Mouse (Mus musculus) midbrain, embryonic 11.5 days (tissue): ENCODE measurements at regions not wholly inside any gene's neighbourhood (a gene's known extent, or its start where the extent isn't known, plus 50 kb on each side); places are given as distances from the start of the nearest gene placed in this dataset.

ENCODE experiments used
- ATAC-seq: fragments of 200-750 bp; cut with Nextera tagmentation; 2 replicates; pipeline ENCODE4 v1.8.0; 2017; ENCODE audit warnings: moderate TSS enrichment, moderate library complexity; ENCODE audit not compliant: low FRiP score
- DNase-seq: peaks from one replicate; pipeline ENCODE4 v3.0.0; 2015; ENCODE audit warnings: low spot score; ENCODE audit errors: missing footprints
- H3K27ac ChIP-seq: fragments of 300-500 bp; sonication (generic); 2 replicates; pipeline ENCODE4 v1.5.1; 2014; ENCODE audit warnings: low read depth, low read length
- H3K27me3 ChIP-seq: fragments of 300-500 bp; sonication (generic); 2 replicates; pipeline ENCODE4 v1.6.1; 2014; ENCODE audit warnings: mild to moderate bottlenecking, low read length, moderate library complexity, mixed read lengths; ENCODE audit not compliant: control insufficient read depth, insufficient read depth
- H3K36me3 ChIP-seq: fragments of 300-500 bp; sonication (generic); 2 replicates; pipeline ENCODE4 v1.6.1; 2014; ENCODE audit warnings: mild to moderate bottlenecking, low read length, moderate library complexity, mixed read lengths; ENCODE audit not compliant: control insufficient read depth, insufficient read depth
- H3K4me1 ChIP-seq: fragments of 300-500 bp; sonication (generic); 2 replicates; pipeline ENCODE4 v1.6.1; 2014; ENCODE audit warnings: low read length; ENCODE audit not compliant: control insufficient read depth, insufficient read depth
- H3K4me2 ChIP-seq: fragments of 300-500 bp; sonication (generic); 2 replicates; pipeline ENCODE4 v1.6.1; 2014; ENCODE audit warnings: mild to moderate bottlenecking, moderate library complexity
- H3K4me3 ChIP-seq: fragments of 300-500 bp; sonication (generic); 2 replicates; pipeline ENCODE4 v1.5.1; 2014; ENCODE audit warnings: low read depth, low read length
- H3K9ac ChIP-seq: fragments of 300-500 bp; sonication (generic); 2 replicates; pipeline ENCODE4 v1.6.1; 2014; ENCODE audit warnings: low read length
- H3K9me3 ChIP-seq: fragments of 300-500 bp; sonication (generic); 2 replicates; pipeline ENCODE4 v1.6.1; 2016; ENCODE audit warnings: low read length; ENCODE audit not compliant: control insufficient read depth
- WGBS: fragments of 180-500 bp; shearing (Covaris S2); extraction: QIAGEN DNeasy Blood & Tissue Kit; methylation state at CpG from one replicate; pipeline ENCODE4 v1.1.7; 2014; 5-methylcytosine and 5-hydroxymethylcytosine counted together

DNA sequence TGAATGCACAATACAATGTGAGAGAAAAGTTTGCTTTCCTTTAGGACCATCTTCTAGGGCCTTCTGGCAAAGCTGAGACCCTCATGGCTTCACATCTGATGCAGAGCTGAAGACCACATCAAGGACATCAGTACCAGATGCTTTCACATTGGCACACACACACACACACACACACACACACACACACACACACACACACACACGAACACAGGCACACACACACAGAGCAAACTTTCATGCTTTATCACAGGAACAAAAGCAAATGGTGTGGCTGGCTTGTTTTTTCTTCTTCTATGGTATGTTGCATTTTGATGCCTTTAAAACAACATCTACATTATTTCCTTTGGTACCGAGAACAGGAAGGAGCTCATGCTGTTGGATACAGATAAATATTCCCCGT lies 59.8 kb upstream of the Satb1 start:
- ATAC-seq = no peak
- Histone ChIP-seq H3K9ac (no peak overlapping the region), H3K27ac (no peak overlapping the region), H3K27me3 (no peaks in the 10 kb centered on the region), H3K36me3 (no peaks in the 10 kb centered on the region), H3K4me1 (no peaks in the 10 kb centered on the region), H3K4me3 (no peak overlapping the region), H3K4me2 (no peak overlapping the region), H3K9me3 (no peaks in the 10 kb centered on the region)
- WGBS = 87% methylated on average over 3 of the region's 3 CpGs
- DNase-seq = no peak

DNA sequence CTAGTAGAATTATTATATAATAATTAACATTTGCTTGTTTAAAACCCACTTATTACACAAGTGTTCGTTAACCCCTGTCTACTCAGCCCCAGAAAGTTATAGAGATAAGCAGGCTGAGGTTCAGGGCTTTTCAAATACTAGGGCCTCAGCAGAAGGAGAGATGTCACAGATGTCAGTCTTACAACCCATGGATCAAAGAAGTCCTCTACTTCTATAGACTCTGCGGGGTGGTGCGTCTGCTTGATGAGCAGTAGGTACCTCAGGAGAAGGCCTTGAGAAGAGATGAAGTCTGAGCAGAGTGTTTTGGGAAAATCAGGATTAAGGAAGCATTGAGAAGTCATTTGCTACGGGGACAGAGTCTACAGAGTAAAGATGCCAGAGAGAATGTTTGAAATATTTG lies 59.1 kb upstream of the Satb1 start:
- WGBS = 77% methylated on average over 4 of the region's 4 CpGs
- no peaks in the 10 kb centered on the region for H3K4me1 ChIP-seq
- no peak overlapping the region for H3K4me3 ChIP-seq
- no peak for ATAC-seq
- no peak overlapping the region for H3K27ac ChIP-seq
- H3K4me2 ChIP-seq = no peak overlapping the region
- DNase-seq = no peak
- H3K9me3 ChIP-seq = no peaks in the 10 kb centered on the region
- H3K9ac ChIP-seq = no peak overlapping the region
- H3K27me3 ChIP-seq = no peaks in the 10 kb centered on the region
- H3K36me3 ChIP-seq = no peaks in the 10 kb centered on the region
